Mouse (Mus musculus): Measurements from ENCODE around the gene C2cd4d. TPM values are rescaled to one million over a fixed set of nuclear protein-coding genes. Genes with fewer than 3 reads are reported as not detected.

C2cd4d gene
- polyA plus RNA-seq (2012; rRNA removed), result 0.39 and 0.55 TPM in 2 replicates

GRCm38 (mm10) chr3:94362138-94362537 is at the start of gene C2cd4d:
Gene C2cd4d (plus strand): TSS chr3:94362438.
- 89% methylated on average over 7 of the region's 7 CpGs for WGBS
- no peak within 1 kb of the TSS for H3K4me3 ChIP-seq (ENCODE audit: control insufficient read depth, insufficient read depth, low read length)
- H3K4me1 ChIP-seq (replicated peaks; ENCODE audit: control insufficient read depth, insufficient read depth, low read length), result peaks cover 7% of the 10 kb centered on the region
- TF ChIP-seq POLR2A (IDR thresholded peaks at IDR 0.05; ENCODE audit: control insufficient read depth, extremely low read depth, insufficient read depth, low read length, poor library complexity), result no peak
- peaks cover 22% of the 10 kb centered on the region for H3K36me3 ChIP-seq (ENCODE audit: control insufficient read depth, insufficient read depth, low read length)
- no peak within 1 kb of the TSS for H3K27ac ChIP-seq (ENCODE audit: control insufficient read depth, insufficient read depth, low read length)
- no peak for DNase-seq
- H3K27me3 ChIP-seq (ENCODE audit: control insufficient read depth, insufficient read depth, low read length), result no peaks in the 10 kb centered on the region

DNA sequence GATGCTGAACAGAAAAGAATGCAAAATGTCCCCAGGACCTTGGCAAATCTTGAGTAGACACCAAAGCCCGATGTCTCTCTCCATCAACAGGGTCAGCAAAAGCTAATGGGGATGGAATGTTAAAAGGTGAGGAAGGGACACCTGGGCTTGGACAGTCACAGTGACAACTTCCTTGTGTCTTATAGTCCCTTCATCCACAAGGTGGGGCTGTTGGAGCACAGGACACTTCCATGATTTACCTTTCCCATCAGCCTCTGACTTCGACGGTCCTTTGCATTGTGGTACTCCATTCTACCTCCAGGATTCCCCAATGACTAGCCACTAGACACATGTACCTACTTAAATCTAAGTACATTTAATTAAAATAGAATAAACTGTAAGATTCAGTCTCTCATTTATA is 33.6 kb upstream of the C2cd4d start:
- Histone ChIP-seq H3K4me1 (replicated peaks; ENCODE audit: control insufficient read depth, insufficient read depth, low read length) (no peaks in the 10 kb centered on the region), H3K27me3 (ENCODE audit: control insufficient read depth, insufficient read depth, low read length) (no peaks in the 10 kb centered on the region), H3K4me3 (ENCODE audit: control insufficient read depth, insufficient read depth, low read length) (no peak overlapping the region), H3K27ac (ENCODE audit: control insufficient read depth, insufficient read depth, low read length) (no peak overlapping the region), H3K36me3 (ENCODE audit: control insufficient read depth, insufficient read depth, low read length) (no peaks in the 10 kb centered on the region)
- no peak for TF ChIP-seq CTCF (IDR thresholded peaks at IDR 0.05; ENCODE audit: borderline replicate concordance, control insufficient read depth, extremely low read depth, insufficient read depth, low read length, poor library complexity)
- no peak for TF ChIP-seq POLR2A (IDR thresholded peaks at IDR 0.05; ENCODE audit: control insufficient read depth, extremely low read depth, insufficient read depth, low read length, poor library complexity)
- peak; percentile 22 for DNase-seq
- 91% methylated on average over 3 of the region's 3 CpGs for WGBS

DNA sequence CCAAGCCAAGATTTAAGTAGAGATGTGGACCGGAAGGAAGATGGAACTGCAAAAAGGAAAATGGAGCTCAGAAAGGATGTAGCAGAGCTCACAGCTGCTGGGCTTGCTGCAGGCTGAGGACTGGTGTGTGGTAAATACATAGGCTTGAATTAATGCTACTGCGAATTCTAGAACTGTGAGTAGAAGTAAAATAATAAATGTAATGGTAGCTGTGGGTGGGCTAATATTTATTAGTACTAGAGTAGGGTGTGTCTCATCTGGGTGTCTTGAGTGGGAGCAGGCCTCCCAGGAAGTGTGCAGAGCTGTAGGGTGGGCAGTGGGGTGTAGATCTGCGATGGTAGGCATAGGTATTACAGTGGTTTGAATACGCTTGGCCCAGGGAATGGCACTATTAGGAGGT is 27.8 kb upstream of the C2cd4d start:
- no peaks in the 10 kb centered on the region for H3K4me1 ChIP-seq (replicated peaks; ENCODE audit: control insufficient read depth, insufficient read depth, low read length)
- WGBS, result 96% methylated on average over 4 of the region's 4 CpGs
- no peak overlapping the region for H3K27ac ChIP-seq (ENCODE audit: control insufficient read depth, insufficient read depth, low read length)

GRCm38 (mm10) chr3:94338522-94338921 is 23.7 kb upstream of the C2cd4d start:
- H3K36me3 ChIP-seq (ENCODE audit: control insufficient read depth, insufficient read depth, low read length), result no peaks in the 10 kb centered on the region
- no peaks in the 10 kb centered on the region for H3K27me3 ChIP-seq (ENCODE audit: control insufficient read depth, insufficient read depth, low read length)
- TF ChIP-seq CTCF (IDR thresholded peaks at IDR 0.05; ENCODE audit: borderline replicate concordance, control insufficient read depth, extremely low read depth, insufficient read depth, low read length, poor library complexity) (no peak), POLR2A (IDR thresholded peaks at IDR 0.05; ENCODE audit: control insufficient read depth, extremely low read depth, insufficient read depth, low read length, poor library complexity) (no peak)
- H3K4me3 ChIP-seq (ENCODE audit: control insufficient read depth, insufficient read depth, low read length), result no peak overlapping the region
- DNase-seq, result no peak
- H3K27ac ChIP-seq (ENCODE audit: control insufficient read depth, insufficient read depth, low read length), result no peak overlapping the region
- 92% methylated on average over 3 of the region's 3 CpGs for WGBS
- peaks cover 4% of the 10 kb centered on the region for H3K4me1 ChIP-seq (replicated peaks; ENCODE audit: control insufficient read depth, insufficient read depth, low read length)

More for the DNA sequence above, 27.8 kb upstream of the C2cd4d start:
- no peaks in the 10 kb centered on the region for H3K27me3 ChIP-seq (ENCODE audit: control insufficient read depth, insufficient read depth, low read length)
- DNase-seq, result no peak
- no peak overlapping the region for H3K4me3 ChIP-seq (ENCODE audit: control insufficient read depth, insufficient read depth, low read length)
- no peaks in the 10 kb centered on the region for H3K36me3 ChIP-seq (ENCODE audit: control insufficient read depth, insufficient read depth, low read length)
- no peak for TF ChIP-seq CTCF (IDR thresholded peaks at IDR 0.05; ENCODE audit: borderline replicate concordance, control insufficient read depth, extremely low read depth, insufficient read depth, low read length, poor library complexity)

DNA sequence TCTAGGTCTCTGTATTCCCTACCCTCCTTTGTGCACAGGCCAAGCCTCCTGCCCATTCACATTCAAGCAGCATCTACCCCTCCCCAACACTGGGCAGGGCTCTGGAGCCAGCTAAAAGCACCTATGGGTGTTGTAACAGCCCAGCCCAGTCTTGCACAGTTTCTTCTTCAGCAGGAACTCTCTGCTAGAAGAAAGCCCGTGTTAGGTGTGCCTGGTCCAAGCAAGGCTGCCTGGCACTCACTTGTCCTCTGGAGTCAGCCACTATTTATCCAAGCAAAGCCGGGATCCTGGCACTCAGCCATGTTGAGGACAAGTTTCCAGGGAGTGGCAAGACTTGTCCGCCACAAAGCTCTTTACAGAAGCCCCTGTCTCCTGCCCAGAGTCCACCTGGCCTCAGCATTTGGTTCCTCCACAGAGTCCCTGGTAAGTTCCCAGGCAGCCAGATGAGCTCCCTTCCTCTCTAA is 20.2 kb upstream of the C2cd4d start, which contains the start of gene Them5:
Them5 (plus strand) TSS at position 141 of the 464 bp plus-strand sequence.
- no peaks in the 10 kb centered on the region for H3K27me3 ChIP-seq (ENCODE audit: control insufficient read depth, insufficient read depth, low read length)
- no peaks in the 10 kb centered on the region for H3K36me3 ChIP-seq (ENCODE audit: control insufficient read depth, insufficient read depth, low read length)
- WGBS, result 84% methylated on average over 3 of the region's 3 CpGs
- TF ChIP-seq CTCF (IDR thresholded peaks at IDR 0.05; ENCODE audit: borderline replicate concordance, control insufficient read depth, extremely low read depth, insufficient read depth, low read length, poor library complexity), result no peak
- TF ChIP-seq POLR2A (IDR thresholded peaks at IDR 0.05; ENCODE audit: control insufficient read depth, extremely low read depth, insufficient read depth, low read length, poor library complexity), result no peak
- DNase-seq, result no peak
- H3K27ac ChIP-seq (ENCODE audit: control insufficient read depth, insufficient read depth, low read length), result no peak within 1 kb of the TSS
- peaks cover 4% of the 10 kb centered on the region for H3K4me1 ChIP-seq (replicated peaks; ENCODE audit: control insufficient read depth, insufficient read depth, low read length)
- no peak within 1 kb of the TSS for H3K4me3 ChIP-seq (ENCODE audit: control insufficient read depth, insufficient read depth, low read length)

DNA sequence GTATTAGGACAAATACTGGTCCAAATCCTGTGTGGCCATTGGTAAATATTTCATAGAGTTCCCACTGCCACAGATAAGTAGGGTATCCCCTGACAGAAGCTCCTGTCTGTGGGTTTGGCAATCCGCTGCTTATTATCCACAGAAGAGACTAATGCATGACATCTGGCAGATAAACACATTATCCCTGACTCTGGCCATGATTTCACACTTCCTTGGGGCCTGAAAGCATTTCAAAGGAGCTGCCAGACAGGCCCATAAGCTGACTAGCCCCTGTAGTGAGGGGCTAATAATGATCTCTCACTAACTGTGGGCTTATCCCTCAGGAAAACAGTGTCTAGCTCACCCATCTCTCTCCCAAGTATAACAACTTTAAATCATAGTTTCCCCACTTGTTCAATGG is 19.7 kb upstream of the C2cd4d start:
- no peak for DNase-seq
- TF ChIP-seq CTCF (IDR thresholded peaks at IDR 0.05; ENCODE audit: borderline replicate concordance, control insufficient read depth, extremely low read depth, insufficient read depth, low read length, poor library complexity) (no peak), POLR2A (IDR thresholded peaks at IDR 0.05; ENCODE audit: control insufficient read depth, extremely low read depth, insufficient read depth, low read length, poor library complexity) (no peak)
- no peak overlapping the region for H3K27ac ChIP-seq (ENCODE audit: control insufficient read depth, insufficient read depth, low read length)
- H3K27me3 ChIP-seq (ENCODE audit: control insufficient read depth, insufficient read depth, low read length), result no peaks in the 10 kb centered on the region
- no peak overlapping the region for H3K4me3 ChIP-seq (ENCODE audit: control insufficient read depth, insufficient read depth, low read length)
- H3K36me3 ChIP-seq (ENCODE audit: control insufficient read depth, insufficient read depth, low read length), result no peaks in the 10 kb centered on the region
- peaks cover 4% of the 10 kb centered on the region for H3K4me1 ChIP-seq (replicated peaks; ENCODE audit: control insufficient read depth, insufficient read depth, low read length)
- 94% methylated on average over 1 of the region's 1 CpGs for WGBS

- peaks cover 10% of the 10 kb centered on the region for H3K4me1 ChIP-seq (replicated peaks; ENCODE audit: control insufficient read depth, insufficient read depth, low read length)
- no peak overlapping the region for H3K4me3 ChIP-seq (ENCODE audit: control insufficient read depth, insufficient read depth, low read length)
- no peaks in the 10 kb centered on the region for H3K36me3 ChIP-seq (ENCODE audit: control insufficient read depth, insufficient read depth, low read length)
- no peak for DNase-seq
- no peaks in the 10 kb centered on the region; the same call in 1 of the 2 replicates for H3K27me3 ChIP-seq (ENCODE audit: control insufficient read depth, insufficient read depth, low read length)
- no peak for TF ChIP-seq POLR2A (IDR thresholded peaks at IDR 0.05; ENCODE audit: control insufficient read depth, extremely low read depth, insufficient read depth, low read length, poor library complexity)
- TF ChIP-seq CTCF (IDR thresholded peaks at IDR 0.05; ENCODE audit: borderline replicate concordance, control insufficient read depth, extremely low read depth, insufficient read depth, low read length, poor library complexity), result no peak
- WGBS, result 99% methylated on average over 2 of the region's 2 CpGs
- H3K27ac ChIP-seq (ENCODE audit: control insufficient read depth, insufficient read depth, low read length), result no peak overlapping the region
Observed at GRCm38 (mm10) chr3:94344182-94344581, 18.1 kb upstream of the C2cd4d start.
